In genomic region chr14:29957393-29957792, GRCm38 (mm10) we compare ENCODE assay signal across 25 mouse cellular contexts. TPM values are rescaled to one million over a fixed set of nuclear protein-coding genes. Genes with fewer than 3 reads are reported as not detected.
"Had no signal": no experiment of that assay in that cellular context is flagged by ENCODE, and none has a peak within 500 bp of the region (broad histone marks: within the 10 kb centered on the region; RNA-seq: fewer than 3 reads in every experiment).

No protein-coding gene starts in this region.

- H3K9me3 ChIP-seq: heart, embryonic 10.5 days; hindbrain, embryonic 10.5 days; hindbrain, embryonic 13.5 days; hindbrain, embryonic 15.5 days; intestine, embryonic 15.5 days; limb, embryonic 10.5 days had no signal

- H3K9ac ChIP-seq: heart, embryonic 12.5 days; hindbrain, embryonic 13.5 days; hindbrain, embryonic 15.5 days; intestine, embryonic 15.5 days; limb, embryonic 12.5 days had no signal

- H3K27ac ChIP-seq: heart, embryonic 10.5 days; hindbrain, embryonic 10.5 days; hindbrain, embryonic 13.5 days; hindbrain, embryonic 15.5 days; hindbrain, postnatal 0 days; intestine, embryonic 15.5 days; layer of hippocampus, adult 2 months; left cerebral cortex, adult 2 months; limb, embryonic 10.5 days; limb, embryonic 12.5 days had no signal

- H3K4me1 ChIP-seq: heart, embryonic 10.5 days; heart, embryonic 12.5 days; hindbrain, embryonic 10.5 days; hindbrain, embryonic 13.5 days; hindbrain, embryonic 15.5 days; intestine, embryonic 15.5 days; limb, embryonic 10.5 days; limb, embryonic 12.5 days had no signal

- H3K4me2 ChIP-seq: heart, embryonic 12.5 days; hindbrain, embryonic 13.5 days; hindbrain, embryonic 15.5 days; intestine, embryonic 15.5 days; limb, embryonic 12.5 days; liver, embryonic 11.5 days had no signal

- H3K36me3 ChIP-seq: heart, embryonic 10.5 days; heart, embryonic 12.5 days; hindbrain, embryonic 10.5 days; hindbrain, embryonic 13.5 days; hindbrain, embryonic 15.5 days; intestine, embryonic 15.5 days; limb, embryonic 10.5 days; limb, embryonic 12.5 days had no signal

- H3K27me3 ChIP-seq: heart, embryonic 12.5 days; hindbrain, embryonic 13.5 days; hindbrain, embryonic 15.5 days; intestine, embryonic 15.5 days; limb, embryonic 12.5 days had no signal

- ATAC-seq: hindbrain, postnatal 0 days; inflammation-experienced regulatory T-cells, adult 6 months; intestine, embryonic 15.5 days; intestine, postnatal 0 days had no signal

- DNase-seq: gastrocnemius, postnatal 14 days; gastrocnemius, postnatal 36 days; heart, adult 18-20 months; heart, postnatal 10 days; heart, postnatal 4 days; kidney, adult 18-20 months; kidney, adult 8-10 months; kidney, postnatal 10 days; kidney, postnatal 25 days; kidney, postnatal 4 days; liver had no signal

- H3K4me3 ChIP-seq: heart, embryonic 10.5 days; heart, embryonic 12.5 days; hindbrain, embryonic 10.5 days; hindbrain, embryonic 13.5 days; hindbrain, embryonic 15.5 days; intestine, embryonic 15.5 days; layer of hippocampus, adult 2 months; left cerebral cortex, adult 2 months; limb, embryonic 10.5 days; limb, embryonic 12.5 days had no signal

RNA-seq across cellular contexts. Expression of gene Il17rb, which starts 51.3 kb away (rescaled TPM):
- total RNA-seq: gastrocnemius, postnatal 36 days had no signal
